Mouse (Mus musculus) heart, embryonic 14.5 days (tissue): ENCODE data around the gene Lce3a. TPM values are rescaled to one million over a fixed set of nuclear protein-coding genes. Genes with fewer than 3 reads are reported as not detected.

Experiments used
- ATAC-seq: fragments of 200-750 bp; cut with Nextera tagmentation; 2 replicates; pipeline ENCODE4 v1.8.0; 2017; ENCODE audit warnings: low read depth, moderate TSS enrichment; ENCODE audit not compliant: insufficient number of reproducible peaks, insufficient read depth, low FRiP score
- H3K27ac ChIP-seq, 2 experiments: fragments of 200-500 bp in 1 of 2; fragments of 300-500 bp in 1 of 2; sonication (generic) in 1 of 2; replicated peaks in 1 of 2; 2 replicates each; pipeline ENCODE4 v1.5.1; 2012 to 2014; ENCODE audit warnings: low read depth in 2 of 2, low read length in 2 of 2, control low read depth in 1 of 2, mild to moderate bottlenecking in 1 of 2, mixed read lengths in 1 of 2; ENCODE audit not compliant: control insufficient read depth in 1 of 2, insufficient read depth in 1 of 2
- H3K27me3 ChIP-seq: fragments of 300-500 bp; sonication (generic); 2 replicates; pipeline ENCODE4 v1.6.1; 2014; ENCODE audit warnings: mild to moderate bottlenecking, low read length, control low read depth; ENCODE audit not compliant: control insufficient read depth, insufficient read depth
- H3K36me3 ChIP-seq: fragments of 300-500 bp; sonication (generic); 2 replicates; pipeline ENCODE4 v1.6.1; 2014; ENCODE audit warnings: mild to moderate bottlenecking, control low read depth, low read length, mixed read lengths; ENCODE audit not compliant: control insufficient read depth, insufficient read depth
- H3K4me1 ChIP-seq, 2 experiments: fragments of 200-500 bp in 1 of 2; fragments of 300-500 bp in 1 of 2; sonication (generic) in 1 of 2; 2 replicates each; pipeline ENCODE4 v1.6.1; 2012 to 2014; ENCODE audit warnings: low read length in 2 of 2, control low read depth in 1 of 2, mixed read lengths in 1 of 2; ENCODE audit not compliant: control insufficient read depth in 2 of 2, insufficient read depth in 2 of 2
- H3K4me2 ChIP-seq: fragments of 300-500 bp; sonication (generic); 2 replicates; pipeline ENCODE4 v1.6.1; 2014; ENCODE audit warnings: mild to moderate bottlenecking, low read length
- H3K4me3 ChIP-seq, 2 experiments: fragments of 200-500 bp in 1 of 2; fragments of 300-500 bp in 1 of 2; sonication (generic) in 1 of 2; 2 replicates each; pipeline ENCODE4 v1.5.1; 2012 to 2014; ENCODE audit warnings: low read length in 2 of 2, mild to moderate bottlenecking in 2 of 2, control low read depth in 1 of 2, low read depth in 1 of 2, moderate library complexity in 1 of 2; ENCODE audit not compliant: control insufficient read depth in 1 of 2, insufficient read depth in 1 of 2
- H3K9ac ChIP-seq: fragments of 300-500 bp; sonication (generic); 2 replicates; pipeline ENCODE4 v1.6.1; 2014; ENCODE audit warnings: mild to moderate bottlenecking, low read length
- H3K9me3 ChIP-seq: fragments of 300-500 bp; sonication (generic); 2 replicates; pipeline ENCODE4 v1.6.1; 2016; ENCODE audit warnings: low read length, control low read depth; ENCODE audit not compliant: control insufficient read depth
- WGBS: fragments of 180-500 bp; shearing (Covaris S2); extraction: QIAGEN DNeasy Blood & Tissue Kit; methylation state at CpG from one replicate; pipeline ENCODE4 v1.1.7; 2014; 5-methylcytosine and 5-hydroxymethylcytosine counted together
- polyA plus RNA-seq: library from polyadenylated mRNA; unstranded; fragments of >200 nt; fragmentation: Nextera tagmentation; extraction: Ambion mirVana; gene quantifications from 2 replicates; pipeline ENCODE4 v1.2.1, GENCODE M21; 2014

The Lce3a gene
- polyA plus RNA-seq, 1 experiment from 2014 or later: not detected

GRCm38 (mm10) chr3:92903640-92904039 is 22.4 kb downstream of the Lce3a start:
- no peak overlapping the region for H3K9ac ChIP-seq
- no peaks in the 10 kb centered on the region for H3K36me3 ChIP-seq
- H3K4me2 ChIP-seq: no peak overlapping the region
- no peak overlapping the region for H3K27ac ChIP-seq
- no peak overlapping the region for H3K4me3 ChIP-seq
- no peaks in the 10 kb centered on the region for H3K9me3 ChIP-seq
- H3K4me1 ChIP-seq: no peaks in the 10 kb centered on the region
- ATAC-seq: no peak
- no peaks in the 10 kb centered on the region for H3K27me3 ChIP-seq
- 21% methylated on average over 4 of the region's 4 CpGs for WGBS

GRCm38 (mm10) chr3:92902992-92903391 is 23.0 kb downstream of the Lce3a start:
- no peak for ATAC-seq

GRCm38 (mm10) chr3:92894489-92894888 is 31.5 kb downstream of the Lce3a start:
- Histone ChIP-seq H3K4me3 (no peak overlapping the region), H3K36me3 (no peaks in the 10 kb centered on the region), H3K27ac (no peak overlapping the region), H3K27me3 (no peaks in the 10 kb centered on the region), H3K4me2 (no peak overlapping the region), H3K9ac (no peak overlapping the region), H3K9me3 (no peaks in the 10 kb centered on the region), H3K4me1 (no peaks in the 10 kb centered on the region)
- 39% methylated on average over 1 of the region's 1 CpGs for WGBS
- ATAC-seq: no peak

More at GRCm38 (mm10) chr3:92902992-92903391, 23.0 kb downstream of the Lce3a start:
- Histone ChIP-seq H3K4me1 (no peaks in the 10 kb centered on the region), H3K27me3 (no peaks in the 10 kb centered on the region), H3K9me3 (no peaks in the 10 kb centered on the region), H3K36me3 (no peaks in the 10 kb centered on the region), H3K4me2 (no peak overlapping the region), H3K27ac (no peak overlapping the region), H3K4me3 (no peak overlapping the region), H3K9ac (no peak overlapping the region)
- 22% methylated on average over 3 of the region's 3 CpGs for WGBS

- no peaks in the 10 kb centered on the region for H3K4me1 ChIP-seq
- no peak overlapping the region for H3K4me2 ChIP-seq
- H3K9ac ChIP-seq: no peak overlapping the region
- no peak overlapping the region for H3K27ac ChIP-seq
- 50% methylated on average over 3 of the region's 3 CpGs for WGBS
- H3K4me3 ChIP-seq: no peak overlapping the region
- no peaks in the 10 kb centered on the region for H3K9me3 ChIP-seq
- no peaks in the 10 kb centered on the region for H3K36me3 ChIP-seq
- ATAC-seq: no peak
- no peaks in the 10 kb centered on the region for H3K27me3 ChIP-seq
Measured at GRCm38 (mm10) chr3:92894063-92894462, 32.0 kb downstream of the Lce3a start.

Other genes starting within 250 kb of the Lce3a start
- gene Lce1c, start 247.0 kb downstream of the Lce3a start, polyA plus RNA-seq: not detected in 2 replicates
- gene Lce1d, start 239.0 kb downstream of the Lce3a start, polyA plus RNA-seq: not detected in 2 replicates
- not detected in 2 replicates for gene Lce1e, start 217.2 kb downstream of the Lce3a start, polyA plus RNA-seq
- not detected in 2 replicates for gene Lce1f, start 205.9 kb downstream of the Lce3a start, polyA plus RNA-seq
- not detected in 2 replicates for gene Gm38119, start 187.1 kb downstream of the Lce3a start, polyA plus RNA-seq
- gene Lce1g, start 173.9 kb downstream of the Lce3a start, polyA plus RNA-seq: not detected in 2 replicates
- not detected in 2 replicates for gene Lce1h, start 161.2 kb downstream of the Lce3a start, polyA plus RNA-seq
- gene Lce1i, start 147.3 kb downstream of the Lce3a start, polyA plus RNA-seq: not detected in 2 replicates
- not detected in 2 replicates for gene Lce1j, start 135.7 kb downstream of the Lce3a start, polyA plus RNA-seq
- gene Lce1k, start 118.3 kb downstream of the Lce3a start, polyA plus RNA-seq: not detected in 2 replicates
- gene Kprp, start 99.0 kb downstream of the Lce3a start, polyA plus RNA-seq: not detected in 2 replicates
- gene Lce1l, start 74.9 kb downstream of the Lce3a start, polyA plus RNA-seq: not detected in 2 replicates
- gene 2310050C09Rik, start 56.0 kb downstream of the Lce3a start, polyA plus RNA-seq: not detected in 2 replicates
- not detected in 2 replicates for gene Lce3b, start 6.7 kb upstream of the Lce3a start, polyA plus RNA-seq
- not detected in 2 replicates for gene Lce3c, start 18.3 kb upstream of the Lce3a start, polyA plus RNA-seq
- gene Lce3d, start 31.2 kb upstream of the Lce3a start, polyA plus RNA-seq: not detected in 2 replicates
- gene Lce3e, start 40.8 kb upstream of the Lce3a start, polyA plus RNA-seq: not detected in 2 replicates
- not detected in 2 replicates for gene Lce3f, start 66.0 kb upstream of the Lce3a start, polyA plus RNA-seq
- not detected in 2 replicates for gene Crct1, start 89.5 kb upstream of the Lce3a start, polyA plus RNA-seq
- gene Lce1m, start 92.8 kb upstream of the Lce3a start, polyA plus RNA-seq: not detected in 2 replicates
- not detected in 2 replicates for gene Gm4858, start 142.6 kb upstream of the Lce3a start, polyA plus RNA-seq
- gene Crnn, start 218.6 kb upstream of the Lce3a start, polyA plus RNA-seq: not detected in 2 replicates